Mouse (Mus musculus) embryonic facial prominence, embryonic 14.5 days (tissue): ENCODE results near the gene Spata45. TPM values are rescaled to one million over a fixed set of nuclear protein-coding genes. Genes with fewer than 3 reads are reported as not detected.
"Not testable (repeated sequence)": the region's sequence is repeated elsewhere in the genome, so short reads cannot be mapped to it uniquely, and the experiment has no call there.

Experiments
- ATAC-seq: fragments of 200-750 bp; cut with Nextera tagmentation; 2 replicates; pipeline ENCODE4 v1.8.0; 2017; ENCODE audit warnings: low read depth, moderate number of reproducible peaks, moderate TSS enrichment
- DNase-seq: peaks from one replicate; pipeline ENCODE4 v3.0.0-alpha.2; 2015; ENCODE audit warnings: low spot score
- H3K27ac ChIP-seq: fragments of 300-500 bp; sonication (generic); replicated peaks from 2 replicates; pipeline ENCODE4 v1.5.1; 2014; ENCODE audit warnings: low read depth, mild to moderate bottlenecking, low read length, moderate library complexity
- H3K27me3 ChIP-seq: fragments of 300-500 bp; sonication (generic); replicated peaks from 2 replicates; pipeline ENCODE4 v1.6.1; 2014; ENCODE audit warnings: low read length; ENCODE audit not compliant: control insufficient read depth, insufficient read depth
- H3K36me3 ChIP-seq: fragments of 300-500 bp; sonication (generic); 2 replicates; pipeline ENCODE4 v1.6.1; 2014; ENCODE audit warnings: low read length, mixed read lengths; ENCODE audit not compliant: control insufficient read depth, insufficient read depth
- H3K4me1 ChIP-seq: fragments of 300-500 bp; sonication (generic); 2 replicates; pipeline ENCODE4 v1.6.1; 2014; ENCODE audit warnings: antibody characterized with exemption, low read length; ENCODE audit not compliant: control insufficient read depth, insufficient read depth
- H3K4me2 ChIP-seq: fragments of 300-500 bp; sonication (generic); 2 replicates; pipeline ENCODE4 v1.6.1; 2014; ENCODE audit warnings: low read depth, mild to moderate bottlenecking, low read length, moderate library complexity, mixed read lengths
- H3K4me3 ChIP-seq: fragments of 300-500 bp; sonication (generic); 2 replicates; pipeline ENCODE4 v1.5.1; 2014; ENCODE audit warnings: low read depth, mild to moderate bottlenecking, low read length
- H3K9ac ChIP-seq: fragments of 300-500 bp; sonication (generic); 2 replicates; pipeline ENCODE4 v1.6.1; 2014; ENCODE audit warnings: low read depth, mild to moderate bottlenecking, low read length, moderate library complexity, mixed read lengths
- H3K9me3 ChIP-seq: fragments of 300-500 bp; sonication (generic); 2 replicates; pipeline ENCODE4 v1.6.1; 2016; ENCODE audit warnings: low read length; ENCODE audit not compliant: control insufficient read depth
- WGBS: fragments of 180-500 bp; shearing (Covaris S2); extraction: QIAGEN DNeasy Blood & Tissue Kit; methylation state at CpG from one replicate; pipeline ENCODE4 v1.1.7; 2014; 5-methylcytosine and 5-hydroxymethylcytosine counted together
- polyA plus RNA-seq: library from polyadenylated mRNA; unstranded; fragments of >200 nt; fragmentation: Nextera tagmentation; extraction: Ambion mirVana; gene quantifications from 2 replicates; pipeline ENCODE4 v1.2.1, GENCODE M21; 2014

Spata45 gene
- polyA plus RNA-seq, 1 experiment from 2014 or later, result not detected

- Histone ChIP-seq H3K27ac (no peak overlapping the region), H3K9me3 (no peaks in the 10 kb centered on the region), H3K36me3 (peaks cover 58% of the 10 kb centered on the region), H3K27me3 (no peaks in the 10 kb centered on the region), H3K4me1 (no peaks in the 10 kb centered on the region), H3K9ac (no peak overlapping the region), H3K4me2 (no peak overlapping the region), H3K4me3 (no peak overlapping the region)
- DNase-seq (no peak), ATAC-seq (no peak)
- over 99% methylated on average over 3 of the region's 3 CpGs for WGBS
Measured at GRCm38 (mm10) chr1:191014271-191014670, 22.2 kb upstream of the Spata45 start.

DNA sequence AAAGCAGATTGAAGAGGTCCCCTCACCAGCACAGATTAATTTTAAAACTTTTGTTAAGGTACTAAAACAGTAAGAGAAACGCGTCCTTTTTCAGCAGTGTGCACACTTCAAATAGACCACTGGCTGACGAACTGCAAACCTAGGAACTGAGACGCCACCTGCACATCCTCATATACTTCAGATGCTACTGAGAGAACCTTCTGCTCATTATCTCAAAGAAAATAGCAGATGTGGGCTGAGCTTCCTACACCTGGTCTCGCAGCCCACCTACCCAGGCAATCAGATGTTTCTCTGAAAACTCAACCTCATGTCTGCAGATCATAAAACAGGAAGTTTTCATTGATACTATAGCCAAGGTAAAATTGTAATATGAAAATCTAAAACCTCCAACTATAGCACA lies 16.6 kb upstream of the Spata45 start:
- Histone ChIP-seq H3K4me1 (0 out of 2 replicates have a peak, but pooled peaks cover 5% of the 10 kb centered on the region), H3K9ac (no peak overlapping the region), H3K9me3 (no peaks in the 10 kb centered on the region), H3K4me3 (no peak overlapping the region), H3K4me2 (no peak overlapping the region), H3K36me3 (peaks cover 26% of the 10 kb centered on the region; the same call in 1 of the 2 replicates), H3K27ac (no peak overlapping the region), H3K27me3 (no peaks in the 10 kb centered on the region)
- 92% methylated on average over 5 of the region's 5 CpGs for WGBS
- ATAC-seq (no peak), DNase-seq (no peak)

GRCm38 (mm10) chr1:191020217-191020924 lies 16.1 kb upstream of the Spata45 start:
- H3K36me3 ChIP-seq, result peaks cover 20% of the 10 kb centered on the region; the same call in 1 of the 2 replicates
- no peak for ATAC-seq
- H3K9ac ChIP-seq, result no peak overlapping the region
- no peak overlapping the region for H3K27ac ChIP-seq
- DNase-seq, result peak; percentile 55
- WGBS, result 66% methylated on average over 3 of the region's 3 CpGs
- 0 out of 2 replicates have a peak, but pooled peaks cover 9% of the 10 kb centered on the region for H3K4me1 ChIP-seq
- no peak overlapping the region for H3K4me2 ChIP-seq
- no peaks in the 10 kb centered on the region for H3K27me3 ChIP-seq
- no peaks in the 10 kb centered on the region for H3K9me3 ChIP-seq
- H3K4me3 ChIP-seq, result no peak overlapping the region

DNA sequence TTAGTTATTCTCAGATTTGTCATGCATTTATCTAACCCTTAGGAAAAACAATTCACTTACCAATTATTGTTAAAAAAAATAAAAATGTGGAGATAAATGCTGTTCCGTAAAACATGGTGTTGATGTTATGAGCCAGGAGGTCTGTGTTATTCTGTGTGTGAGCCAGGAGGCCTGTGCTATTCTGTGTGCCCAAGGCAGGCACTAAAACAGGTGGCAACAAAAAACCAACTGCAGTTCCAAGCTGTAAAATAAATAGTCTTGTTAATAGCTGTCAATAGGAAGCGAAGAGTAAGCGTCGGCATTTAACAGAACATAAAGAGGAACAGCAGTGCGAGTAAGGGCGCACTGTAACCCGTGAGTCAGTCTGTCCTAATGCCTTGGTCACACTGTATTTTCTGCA lies 15.4 kb upstream of the Spata45 start:
- peaks cover 20% of the 10 kb centered on the region; the same call in 1 of the 2 replicates for H3K36me3 ChIP-seq
- H3K4me3 ChIP-seq, result no peak overlapping the region
- no peak for DNase-seq
- WGBS, result 84% methylated on average over 7 of the region's 7 CpGs
- H3K9ac ChIP-seq, result no peak overlapping the region
- H3K4me2 ChIP-seq, result no peak overlapping the region
- H3K27me3 ChIP-seq, result no peaks in the 10 kb centered on the region
- 0 out of 2 replicates have a peak, but pooled peaks cover 9% of the 10 kb centered on the region for H3K4me1 ChIP-seq
- H3K27ac ChIP-seq, result no peak overlapping the region
- no peaks in the 10 kb centered on the region for H3K9me3 ChIP-seq
- no peak for ATAC-seq

- ATAC-seq (no peak), DNase-seq (no peak)
- Histone ChIP-seq H3K9ac (no peak overlapping the region), H3K4me2 (no peak overlapping the region), H3K4me3 (no peak overlapping the region), H3K4me1 (0 out of 2 replicates have a peak, but pooled peaks cover 9% of the 10 kb centered on the region), H3K27me3 (no peaks in the 10 kb centered on the region), H3K36me3 (peaks cover 16% of the 10 kb centered on the region; the same call in 1 of the 2 replicates), H3K9me3 (no peaks in the 10 kb centered on the region), H3K27ac (no peak overlapping the region)
- WGBS, result 63% methylated on average over 2 of the region's 2 CpGs
Measured at GRCm38 (mm10) chr1:191023140-191023539, 13.3 kb upstream of the Spata45 start.

DNA sequence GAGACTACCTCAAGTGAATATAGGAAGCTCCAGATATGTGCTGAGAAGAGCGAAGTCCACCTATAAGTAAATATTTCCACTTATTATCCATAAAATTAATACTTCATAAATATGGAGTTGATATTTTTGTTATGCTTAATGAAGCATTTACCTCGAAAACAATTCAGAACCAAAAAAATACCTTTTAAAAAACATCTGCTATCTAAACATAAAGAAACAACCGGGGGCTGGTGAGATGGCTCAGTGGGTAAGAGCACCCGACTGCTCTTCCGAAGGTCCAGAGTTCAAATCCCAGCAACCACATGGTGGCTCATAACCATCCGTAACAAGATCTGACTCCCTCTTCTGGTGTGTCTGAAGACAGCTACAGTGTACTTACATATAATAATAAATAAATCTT lies 12.6 kb upstream of the Spata45 start:
- H3K4me3 ChIP-seq, H3K9ac ChIP-seq, H3K27ac ChIP-seq, ATAC-seq, DNase-seq, H3K27me3 ChIP-seq, H3K4me2 ChIP-seq, H3K4me1 ChIP-seq, H3K9me3 ChIP-seq: not testable (repeated sequence)
- peaks cover 12% of the 10 kb centered on the region; the same call in 1 of the 2 replicates for H3K36me3 ChIP-seq
- 93% methylated on average over 5 of the region's 6 CpGs for WGBS

DNA sequence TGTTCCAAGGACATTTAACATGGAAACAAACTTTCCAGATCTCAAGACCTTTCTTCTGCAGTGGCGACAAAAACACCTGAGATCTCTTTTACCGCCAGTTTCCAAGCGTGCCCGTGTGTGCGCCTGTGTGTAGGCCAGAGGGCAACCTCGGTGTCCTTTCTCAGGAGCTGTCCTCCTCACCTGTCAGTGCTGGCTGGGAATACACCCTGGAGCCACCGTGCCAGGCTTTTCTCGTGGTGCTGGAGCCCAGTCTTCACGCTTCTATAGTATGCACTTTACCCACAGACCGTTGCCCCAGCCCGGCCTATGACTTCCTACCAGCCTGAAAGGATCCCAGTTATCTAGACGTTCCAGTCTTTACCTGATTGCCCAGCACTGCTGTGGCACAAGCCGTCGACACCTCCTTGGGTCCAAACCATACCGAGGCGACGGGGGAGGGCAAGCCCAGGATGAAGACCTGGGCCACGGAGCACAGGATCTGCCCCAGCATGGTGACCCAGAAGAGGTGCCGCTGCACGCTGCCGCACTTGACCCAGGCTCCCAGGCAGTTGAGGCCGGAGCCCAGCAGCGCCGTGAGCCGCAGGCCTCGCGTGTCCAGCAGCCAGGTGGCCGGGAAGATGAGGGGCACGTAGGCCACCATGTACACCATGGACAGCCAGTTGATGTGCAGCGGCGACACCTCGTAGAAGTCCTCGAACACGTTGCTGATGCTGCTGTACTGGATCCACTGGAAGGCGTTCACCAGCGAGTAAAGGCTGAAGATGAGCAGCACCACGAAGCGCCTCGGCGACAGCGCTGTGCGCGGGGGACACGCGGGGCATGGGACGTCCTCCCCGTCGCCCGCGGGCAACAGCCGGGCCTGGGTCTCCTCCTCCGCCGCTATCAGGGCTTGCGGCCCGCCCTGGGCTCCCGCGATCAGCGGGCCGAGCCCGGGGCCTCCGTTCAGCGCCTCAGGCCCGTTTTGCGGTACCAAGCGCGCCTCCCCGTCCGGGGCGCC lies 11.1 kb upstream of the Spata45 start:
- peak overlapping the region; percentile 84 for H3K9ac ChIP-seq
- H3K4me1 ChIP-seq, result 0 out of 2 replicates have a peak, but pooled peaks cover 9% of the 10 kb centered on the region
- H3K4me3 ChIP-seq, result peak overlapping the region; percentile 71
- no peaks in the 10 kb centered on the region for H3K27me3 ChIP-seq
- DNase-seq (peak; percentile 22), ATAC-seq (no peak)
- no peaks in the 10 kb centered on the region for H3K9me3 ChIP-seq
- peaks cover 10% of the 10 kb centered on the region; the same call in 1 of the 2 replicates for H3K36me3 ChIP-seq
- H3K27ac ChIP-seq, result peak overlapping the region; percentile 69; the same call in 1 of the 2 replicates
- H3K4me2 ChIP-seq, result peak overlapping the region; percentile 89
- 3% methylated on average over 34 of the region's 69 CpGs for WGBS

GRCm38 (mm10) chr1:191026021-191026713 lies 10.3 kb upstream of the Spata45 start, which contains the start of gene Flvcr1:
Gene Flvcr1, minus strand, starts transcription at chr1:191026158.
- Histone ChIP-seq H3K9ac (peak within 1 kb of the TSS; percentile 84), H3K27me3 (no peaks in the 10 kb centered on the region), H3K4me3 (peak within 1 kb of the TSS; percentile 71), H3K9me3 (no peaks in the 10 kb centered on the region), H3K4me1 (0 out of 2 replicates have a peak, but pooled peaks cover 9% of the 10 kb centered on the region), H3K36me3 (peaks cover 4% of the 10 kb centered on the region; the same call in 1 of the 2 replicates), H3K27ac (peak within 1 kb of the TSS; percentile 82), H3K4me2 (peak within 1 kb of the TSS; percentile 89)
- ATAC-seq (peak; percentile 100), DNase-seq (peak; percentile 100)
- under 1% methylated on average over 37 of the region's 50 CpGs for WGBS
